Mouse (Mus musculus) heart, embryonic 13.5 days (tissue): ENCODE measurements around the gene Szrd1. TPM values are rescaled to one million over a fixed set of nuclear protein-coding genes. Genes with fewer than 3 reads are reported as not detected.

Experiments
- ATAC-seq: fragments of 200-750 bp; cut with Nextera tagmentation; 2 replicates; pipeline ENCODE4 v1.8.0; 2017; ENCODE audit warnings: moderate TSS enrichment; ENCODE audit not compliant: insufficient number of reproducible peaks, low FRiP score, low TSS enrichment; ENCODE audit errors: extremely low read depth
- H3K27ac ChIP-seq: fragments of 300-500 bp; sonication (generic); replicated peaks from 2 replicates; pipeline ENCODE4 v1.5.1; 2015; ENCODE audit warnings: moderate library complexity, mild to moderate bottlenecking, inconsistent platforms
- H3K27me3 ChIP-seq: fragments of 300-500 bp; sonication (generic); replicated peaks from 2 replicates; pipeline ENCODE4 v1.6.1; 2015; ENCODE audit warnings: mild to moderate bottlenecking, inconsistent platforms
- H3K36me3 ChIP-seq: fragments of 300-500 bp; sonication (generic); 2 replicates; pipeline ENCODE4 v1.6.1; 2015; ENCODE audit warnings: mild to moderate bottlenecking, inconsistent platforms
- H3K4me1 ChIP-seq: fragments of 300-500 bp; sonication (generic); 2 replicates; pipeline ENCODE4 v1.6.1; 2015; ENCODE audit warnings: inconsistent platforms
- H3K4me2 ChIP-seq: fragments of 300-500 bp; sonication (generic); 2 replicates; pipeline ENCODE4 v1.6.1; 2015; ENCODE audit warnings: inconsistent platforms, mild to moderate bottlenecking, moderate library complexity
- H3K4me3 ChIP-seq: fragments of 300-500 bp; sonication (generic); 2 replicates; pipeline ENCODE4 v1.5.1; 2015; ENCODE audit warnings: moderate library complexity, mild to moderate bottlenecking, inconsistent platforms
- H3K9ac ChIP-seq: fragments of 300-500 bp; sonication (generic); 2 replicates; pipeline ENCODE4 v1.6.1; 2015; ENCODE audit warnings: inconsistent platforms, mild to moderate bottlenecking, moderate library complexity
- H3K9me3 ChIP-seq: fragments of 300-500 bp; sonication (generic); 2 replicates; pipeline ENCODE4 v1.6.1; 2016; ENCODE audit warnings: inconsistent platforms
- WGBS: fragments of 180-500 bp; shearing (Covaris S2); methylation state at CpG from one replicate; pipeline ENCODE4 v1.1.7; 2015; ENCODE audit warnings: mixed read lengths; 5-methylcytosine and 5-hydroxymethylcytosine counted together
- polyA plus RNA-seq: library from polyadenylated mRNA; unstranded; fragments of >200 nt; fragmentation: Nextera tagmentation; extraction: Ambion mirVana; gene quantifications from 2 replicates; pipeline ENCODE4 v1.2.1, GENCODE M21; 2015

Gene Szrd1
- polyA plus RNA-seq, 1 experiment from 2014 or later = 33.8 TPM

DNA sequence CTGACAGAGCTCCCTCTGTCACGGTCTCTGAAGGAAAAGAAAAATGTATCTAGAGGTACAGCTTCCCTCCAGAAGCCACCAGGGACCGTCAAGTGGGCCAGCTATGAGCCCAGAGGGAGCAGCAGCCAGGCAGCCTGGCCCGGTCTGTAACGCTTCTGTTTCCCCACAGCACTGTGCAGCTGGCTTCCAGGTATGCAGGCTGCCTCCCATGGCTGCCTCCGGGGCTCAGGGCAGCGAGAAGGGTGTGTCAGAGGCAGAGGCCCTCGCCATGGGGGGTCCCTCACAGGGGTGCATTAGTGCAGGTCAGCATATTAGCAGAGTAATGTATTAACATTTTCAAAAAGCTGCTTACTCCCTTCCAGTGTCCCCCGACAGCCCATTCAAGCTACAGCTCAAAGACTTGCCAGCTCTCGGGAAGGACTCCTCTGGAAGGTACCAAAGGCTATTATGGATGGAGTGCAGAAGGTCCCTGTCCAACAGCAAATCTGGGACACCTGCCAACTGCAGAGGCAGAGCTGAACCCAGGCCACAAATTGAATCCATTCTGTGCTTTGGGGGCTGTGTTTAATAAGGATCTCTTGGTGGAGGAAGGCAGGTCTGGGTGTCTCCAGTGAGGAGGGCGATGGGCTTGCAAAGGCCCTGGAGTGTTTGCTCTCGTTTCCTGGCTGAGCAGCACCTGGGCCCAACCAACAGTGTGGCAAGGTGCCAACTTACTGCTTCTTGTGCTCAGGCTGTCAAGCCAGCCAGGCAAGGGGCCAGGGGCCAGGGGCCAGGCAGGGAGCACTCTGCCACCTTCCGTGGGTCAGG, 72.7 kb downstream of the Szrd1 start:
- H3K9me3 ChIP-seq = no peaks in the 10 kb centered on the region
- H3K4me2 ChIP-seq = no peak overlapping the region
- peaks cover 41% of the 10 kb centered on the region for H3K4me1 ChIP-seq
- WGBS = 73% methylated on average over 12 of the region's 12 CpGs
- ATAC-seq = no peak
- peaks cover 67% of the 10 kb centered on the region for H3K36me3 ChIP-seq
- H3K9ac ChIP-seq = peak overlapping the region; percentile 52; the same call in 1 of the 2 replicates
- no peaks in the 10 kb centered on the region for H3K27me3 ChIP-seq
- H3K4me3 ChIP-seq = no peak overlapping the region
- H3K27ac ChIP-seq = peak overlapping the region; percentile 65

DNA sequence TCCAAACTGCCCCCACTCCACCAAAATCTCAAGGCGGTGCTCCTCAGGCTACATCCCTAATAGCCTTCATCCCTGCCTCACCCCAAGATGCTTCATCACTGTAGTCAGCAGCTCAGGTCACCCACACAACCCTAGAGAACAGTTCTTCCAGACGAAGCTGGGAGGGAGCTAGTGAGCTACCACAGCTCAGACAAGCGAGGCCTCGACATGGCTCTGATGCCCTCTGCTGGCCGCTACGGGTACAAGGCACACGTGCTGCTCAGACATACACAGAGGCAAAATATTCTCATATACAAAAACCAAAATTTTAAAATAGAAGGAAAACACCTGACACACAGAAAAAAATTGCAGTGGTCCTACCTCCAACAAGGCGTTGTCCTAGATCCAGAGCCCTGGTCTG, 74.5 kb downstream of the Szrd1 start:
- Histone ChIP-seq H3K9ac (no peak overlapping the region), H3K27me3 (no peaks in the 10 kb centered on the region), H3K9me3 (no peaks in the 10 kb centered on the region), H3K4me3 (no peak overlapping the region), H3K36me3 (peaks cover 49% of the 10 kb centered on the region), H3K4me1 (peaks cover 49% of the 10 kb centered on the region), H3K4me2 (no peak overlapping the region), H3K27ac (no peak overlapping the region)
- ATAC-seq = no peak
- 6% methylated on average over 8 of the region's 8 CpGs for WGBS

DNA sequence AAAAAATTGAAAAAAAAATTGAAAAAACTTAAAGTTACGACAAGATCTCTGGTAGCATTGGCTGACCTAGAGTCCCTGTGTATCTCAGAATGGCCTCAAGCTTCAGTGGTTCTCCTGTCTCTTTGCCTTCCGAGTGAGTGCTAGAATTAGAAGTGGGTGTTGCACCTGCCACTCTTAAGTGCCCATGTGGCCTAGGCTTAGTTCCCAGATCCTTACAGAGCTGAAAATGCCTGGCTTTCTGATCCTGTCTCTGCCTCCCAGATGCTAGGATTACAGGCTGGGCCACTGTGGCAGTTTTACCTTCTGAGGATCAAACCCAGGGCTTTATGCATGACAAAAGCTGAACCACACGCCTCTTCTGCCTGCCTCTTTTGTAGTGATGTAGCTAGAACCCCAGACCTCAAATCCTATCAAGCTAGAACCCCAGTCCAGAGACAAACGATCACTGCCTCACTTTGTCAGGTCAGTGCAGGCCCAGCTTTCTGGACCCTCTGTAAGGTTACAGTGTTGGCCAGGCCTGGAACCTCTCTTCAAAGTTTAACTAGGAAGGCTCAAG, 75.4 kb downstream of the Szrd1 start:
- Histone ChIP-seq H3K4me3 (no peak overlapping the region), H3K27ac (no peak overlapping the region)

More for the DNA sequence above, 75.4 kb downstream of the Szrd1 start:
- ATAC-seq = no peak
- Histone ChIP-seq H3K4me2 (no peak overlapping the region), H3K27me3 (no peaks in the 10 kb centered on the region), H3K36me3 (peaks cover 40% of the 10 kb centered on the region), H3K9ac (no peak overlapping the region), H3K4me1 (peaks cover 49% of the 10 kb centered on the region), H3K9me3 (no peaks in the 10 kb centered on the region)
- 75% methylated on average over 4 of the region's 4 CpGs for WGBS

Other genes with a start within 250 kb of the Szrd1 start
- gene Padi2, start 233.4 kb downstream of the Szrd1 start, polyA plus RNA-seq = 2.1 and 2.9 TPM in 2 replicates
- gene Sdhb, start 178.6 kb downstream of the Szrd1 start, polyA plus RNA-seq = 807 and 886 TPM in 2 replicates
- gene Atp13a2, start 152.9 kb downstream of the Szrd1 start, polyA plus RNA-seq = 28.7 and 29.4 TPM in 2 replicates
- 273 and 299 TPM in 2 replicates for gene Mfap2, start 129.4 kb downstream of the Szrd1 start, polyA plus RNA-seq
- 3.4 and 3.5 TPM in 2 replicates for gene Crocc, start 79.2 kb downstream of the Szrd1 start, polyA plus RNA-seq
- gene Necap2, start 61.4 kb downstream of the Szrd1 start, polyA plus RNA-seq = 39.7 and 43.7 TPM in 2 replicates
- gene Spata21, start 51.4 kb downstream of the Szrd1 start, polyA plus RNA-seq = not detected in 2 replicates
- gene Fbxo42, start 8.1 kb upstream of the Szrd1 start, polyA plus RNA-seq = 12.8 and 14.2 TPM in 2 replicates
- gene Rsg1, start 74.2 kb upstream of the Szrd1 start, polyA plus RNA-seq = 2.3 and 3.0 TPM in 2 replicates
- 2.2 and 3.1 TPM in 2 replicates for gene Arhgef19, start 99.7 kb upstream of the Szrd1 start, polyA plus RNA-seq
- 4.0 and 4.3 TPM in 2 replicates for gene Epha2, start 161.5 kb upstream of the Szrd1 start, polyA plus RNA-seq
- gene Fam131c, start 228.4 kb upstream of the Szrd1 start, polyA plus RNA-seq = 1.2 TPM in 2 replicates